Mouse (Mus musculus) ovary, postnatal 36 days (tissue): ENCODE data around the gene Slc5a10.
A peak's percentile ranks its signal among the peaks of the same experiment; 100 is the strongest.

Experiments used
- DNase-seq: peaks from one replicate; pipeline ENCODE4 v3.0.0; 2022; ENCODE audit warnings: low spot score, mixed read lengths

Slc5a10 gene

GRCm38 (mm10) chr11:61667782-61668181, 52.8 kb downstream of the Slc5a10 start:
- no peak for DNase-seq

- no peak for DNase-seq
Measured at GRCm38 (mm10) chr11:61667248-61667647, 53.4 kb downstream of the Slc5a10 start.

- peak; percentile 64 for DNase-seq
Measured at GRCm38 (mm10) chr11:61665991-61666799, 54.4 kb downstream of the Slc5a10 start.

- DNase-seq = peak; percentile 35
Measured at GRCm38 (mm10) chr11:61665401-61665800, 55.2 kb downstream of the Slc5a10 start.

- no peak for DNase-seq
Measured at GRCm38 (mm10) chr11:61662189-61662588, 58.4 kb downstream of the Slc5a10 start.

- DNase-seq = no peak
Measured at GRCm38 (mm10) chr11:61660806-61661392, 59.7 kb downstream of the Slc5a10 start.

GRCm38 (mm10) chr11:61660001-61660400, 60.6 kb downstream of the Slc5a10 start:
- DNase-seq = no peak

- DNase-seq = no peak
Measured at GRCm38 (mm10) chr11:61659011-61659858, 61.4 kb downstream of the Slc5a10 start.

- no peak for DNase-seq
Measured at GRCm38 (mm10) chr11:61658360-61658922, 62.2 kb downstream of the Slc5a10 start.

- no peak for DNase-seq
Measured at GRCm38 (mm10) chr11:61657432-61657831, 63.2 kb downstream of the Slc5a10 start.

GRCm38 (mm10) chr11:61656148-61656850, 64.3 kb downstream of the Slc5a10 start:
- DNase-seq = no peak

- no peak for DNase-seq
Measured at GRCm38 (mm10) chr11:61655649-61656048, 65.0 kb downstream of the Slc5a10 start.

- DNase-seq = no peak
Measured at GRCm38 (mm10) chr11:61654786-61655311, 65.8 kb downstream of the Slc5a10 start.

- DNase-seq = no peak
Measured at GRCm38 (mm10) chr11:61653568-61653967, 67.1 kb downstream of the Slc5a10 start.

GRCm38 (mm10) chr11:61652686-61653447, 67.8 kb downstream of the Slc5a10 start, which contains the start of gene Grap:
Grap (plus strand) TSS chr11:61653265.
- no peak for DNase-seq

- DNase-seq = no peak
Measured at GRCm38 (mm10) chr11:61652216-61652615, 68.4 kb downstream of the Slc5a10 start.

- no peak for DNase-seq
Measured at GRCm38 (mm10) chr11:61650470-61651265, 70.0 kb downstream of the Slc5a10 start.

GRCm38 (mm10) chr11:61649626-61650025, 71.0 kb downstream of the Slc5a10 start:
- DNase-seq = no peak

GRCm38 (mm10) chr11:61649163-61649580, 71.5 kb downstream of the Slc5a10 start:
- no peak for DNase-seq

- DNase-seq = no peak
Measured at GRCm38 (mm10) chr11:61648749-61649115, 71.9 kb downstream of the Slc5a10 start.
